17 mouse cellular contexts compared by ENCODE assay signal in the genomic region with DNA sequence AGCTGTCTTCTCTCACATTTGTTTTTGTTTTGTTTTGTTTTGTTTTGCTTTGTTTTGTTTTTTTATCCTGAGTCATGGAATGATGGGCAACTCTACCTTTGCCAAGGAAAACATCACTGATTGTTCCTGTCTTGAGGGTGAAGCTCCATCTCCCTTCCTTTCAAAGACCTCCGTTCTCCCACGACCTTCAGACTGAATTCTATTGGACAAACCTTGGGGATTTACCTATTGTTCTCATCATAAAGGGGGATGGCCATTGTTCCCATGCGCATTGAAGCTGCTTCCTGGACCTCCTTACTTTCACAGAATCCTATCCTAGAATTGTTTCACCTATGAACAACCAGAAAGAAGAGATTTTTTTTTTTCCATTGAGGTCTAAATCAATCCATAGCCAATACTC.
"Had no signal": no experiment of that assay in that cellular context is flagged by ENCODE, and none has a peak within 500 bp of the region (broad histone marks: within the 10 kb centered on the region; RNA-seq: fewer than 3 reads in every experiment).

No protein-coding gene starts in this region.

- H3K4me2 ChIP-seq: liver, embryonic 13.5 days; midbrain, embryonic 11.5 days had no signal

- DNase-seq: kidney, postnatal 25 days; layer of hippocampus, adult 9-11 months; liver, embryonic 13.5 days; lung, adult 2 months; lung, postnatal 14 days; lung, postnatal 4 days; midbrain, embryonic 14.5 days; right cerebral cortex, adult 18-20 months; right cerebral cortex, postnatal 14 days; right cerebral cortex, postnatal 4 days; thymus, adult 2 months; thymus, postnatal 14 days; thymus, postnatal 4 days had no signal

- H3K9me3 ChIP-seq: liver, embryonic 13.5 days had no signal

- H3K27me3 ChIP-seq: liver, embryonic 13.5 days had no signal

- H3K9ac ChIP-seq: liver, embryonic 13.5 days had no signal

- H3K4me3 ChIP-seq: layer of hippocampus, adult 2 months; liver, embryonic 13.5 days had no signal

- H3K27ac ChIP-seq: kidney, postnatal 0 days; layer of hippocampus, adult 2 months; liver, embryonic 13.5 days; stomach, postnatal 0 days had no signal
